Mouse (Mus musculus) right cerebral cortex, postnatal 14 days (tissue): ENCODE data around the gene Rad51d.

Experiments used
- DNase-seq: peaks from one replicate; pipeline ENCODE4 v3.0.0; 2022

Gene Rad51d

DNA sequence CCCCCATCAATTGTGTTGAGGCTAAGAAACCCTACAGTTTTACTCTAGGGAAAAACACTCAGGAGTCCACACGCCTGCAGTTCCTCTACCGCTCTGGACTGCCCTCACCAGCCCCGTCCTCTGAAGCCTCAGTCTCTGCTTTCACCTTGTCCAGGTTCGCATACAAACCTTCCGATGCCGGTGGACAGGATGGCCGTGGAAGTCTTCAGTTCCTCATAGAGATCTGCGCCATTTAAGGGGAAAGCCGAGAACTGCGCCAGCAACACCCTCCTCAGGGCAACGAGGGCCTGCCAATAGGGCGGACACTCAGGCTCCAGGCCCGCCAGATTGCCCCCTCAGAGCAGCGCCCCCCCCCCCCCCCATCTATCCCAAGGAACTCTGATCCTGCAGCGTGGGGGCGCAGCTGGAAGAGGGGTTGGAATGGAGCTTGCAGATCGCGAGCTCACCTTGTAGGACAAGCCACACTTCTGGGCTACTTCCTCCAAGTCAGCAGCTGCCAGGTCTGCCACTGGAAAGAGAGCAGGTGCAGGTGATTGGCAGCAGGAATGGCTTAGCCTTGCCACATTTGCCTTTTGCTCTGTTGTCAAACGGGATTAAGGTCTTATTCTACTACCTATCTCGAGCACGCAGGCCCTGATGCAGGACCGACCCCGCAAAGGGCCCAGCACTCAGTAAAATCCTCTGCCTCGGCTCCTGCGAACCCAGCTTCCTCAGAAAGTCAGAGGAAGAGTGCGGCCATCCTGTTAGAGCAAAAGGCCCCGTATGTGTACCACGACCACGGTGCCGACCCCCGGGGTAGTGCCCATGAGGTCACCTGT, 681 bp downstream of the Rad51d start:
- DNase-seq = no peak

DNA sequence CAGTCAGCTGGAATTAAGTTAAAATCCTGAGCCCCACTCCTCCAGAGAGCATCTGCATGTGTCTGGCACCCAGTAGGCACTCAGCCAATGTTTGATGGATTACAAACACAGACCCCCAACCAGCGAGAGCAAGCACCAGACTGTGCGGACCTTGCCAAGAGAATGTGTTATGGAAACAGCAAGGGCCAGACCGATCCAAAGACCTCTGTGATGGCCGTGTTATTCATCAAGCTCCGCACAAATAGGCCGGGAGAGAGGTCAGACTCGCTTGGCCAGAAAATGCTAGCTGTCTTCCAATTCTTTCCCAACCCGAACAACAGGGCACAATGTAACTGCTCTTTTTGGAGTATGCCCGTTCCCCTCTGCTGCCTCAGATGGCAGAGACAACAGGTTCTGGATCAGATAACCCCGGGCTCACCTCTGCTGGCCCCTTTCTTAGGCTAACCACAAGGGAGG, 1.9 kb downstream of the Rad51d start:
- no peak for DNase-seq

DNA sequence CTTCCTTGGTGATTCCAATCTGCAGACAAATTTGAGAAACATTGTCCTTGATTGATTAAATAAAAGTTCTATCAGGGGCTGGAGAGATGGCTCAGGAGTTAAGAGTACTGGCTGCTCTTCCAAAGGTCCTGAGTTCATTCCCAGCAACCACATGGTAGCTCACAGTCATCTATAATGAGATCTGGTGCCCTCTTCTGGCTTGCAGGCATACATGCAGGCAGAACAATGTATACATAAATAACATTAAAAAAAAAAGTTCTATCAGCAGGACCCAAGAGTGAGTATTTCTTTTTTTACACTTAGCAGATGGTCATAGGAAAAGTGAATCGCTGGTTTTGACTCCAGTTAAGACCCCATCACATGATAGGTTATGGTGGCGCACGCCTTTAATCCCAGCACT, 3.9 kb downstream of the Rad51d start:
- no peak for DNase-seq

- DNase-seq = no peak
Observed at GRCm38 (mm10) chr11:82883180-82883579, 7.2 kb downstream of the Rad51d start.

GRCm38 (mm10) chr11:82877726-82878344, 12.6 kb downstream of the Rad51d start:
- no peak for DNase-seq

DNA sequence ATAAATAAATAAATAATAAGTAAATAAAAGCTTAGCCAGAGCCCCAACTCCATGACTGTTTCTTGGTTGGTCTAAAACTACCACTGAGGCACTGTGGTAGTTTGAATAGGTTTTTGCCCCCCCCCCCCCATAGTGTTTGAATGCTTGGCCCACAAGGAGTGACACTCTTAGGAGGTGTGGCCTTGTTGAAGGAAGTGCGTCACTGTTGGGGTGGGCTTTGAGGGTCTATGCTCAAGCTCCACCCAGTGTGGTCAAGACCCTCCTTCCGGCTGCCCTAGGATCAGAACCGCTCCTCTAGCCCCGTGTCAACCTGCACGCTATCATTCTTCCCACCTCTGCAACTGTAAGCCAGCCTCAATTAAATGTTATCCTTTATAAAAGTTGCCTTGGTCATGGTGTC, 14.8 kb downstream of the Rad51d start:
- no peak for DNase-seq

DNA sequence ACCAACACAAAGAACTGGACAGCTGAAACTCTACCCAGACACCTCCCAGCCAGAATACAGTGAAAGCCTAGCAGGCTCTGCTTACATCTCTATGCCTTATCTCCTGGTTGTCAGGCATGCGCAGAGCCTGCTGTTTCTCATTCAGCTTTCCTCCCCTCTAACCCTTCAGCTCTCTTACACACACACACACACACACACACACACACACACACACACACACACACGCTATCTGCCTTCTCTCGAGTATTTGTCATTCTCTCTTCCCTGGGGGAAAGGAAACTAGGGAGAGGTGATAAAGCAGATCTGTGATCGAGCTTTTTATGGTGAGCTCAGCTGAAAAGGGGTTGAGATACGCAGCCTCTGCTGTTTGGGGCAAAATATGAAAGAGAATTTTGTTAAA, 15.5 kb downstream of the Rad51d start:
- DNase-seq = no peak

DNA sequence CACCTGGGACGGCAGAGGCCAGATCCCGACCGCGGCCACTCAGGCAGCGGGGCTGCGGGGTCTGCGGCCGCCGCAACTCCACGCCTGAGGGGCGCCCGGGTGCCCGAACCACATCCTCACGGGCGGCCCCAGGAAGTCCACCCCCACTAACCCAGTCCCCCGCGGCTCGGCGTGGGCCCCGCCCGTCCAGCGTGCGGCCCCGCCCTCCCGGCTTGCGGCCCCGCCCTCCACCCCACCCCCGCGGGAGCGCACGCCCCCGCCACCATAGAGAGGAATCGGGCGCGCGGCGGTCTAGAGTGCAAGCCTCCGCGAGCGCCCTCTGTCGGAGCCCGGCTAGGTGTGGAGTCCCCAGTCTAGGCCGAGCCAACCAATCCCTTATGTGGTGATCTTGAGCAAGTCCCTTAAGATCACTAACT, 19.4 kb downstream of the Rad51d start, which contains the start of gene Rffl:
Rffl (minus strand) TSS at position 180 of the 416 bp plus-strand sequence.
- DNase-seq = peak; percentile 99

DNA sequence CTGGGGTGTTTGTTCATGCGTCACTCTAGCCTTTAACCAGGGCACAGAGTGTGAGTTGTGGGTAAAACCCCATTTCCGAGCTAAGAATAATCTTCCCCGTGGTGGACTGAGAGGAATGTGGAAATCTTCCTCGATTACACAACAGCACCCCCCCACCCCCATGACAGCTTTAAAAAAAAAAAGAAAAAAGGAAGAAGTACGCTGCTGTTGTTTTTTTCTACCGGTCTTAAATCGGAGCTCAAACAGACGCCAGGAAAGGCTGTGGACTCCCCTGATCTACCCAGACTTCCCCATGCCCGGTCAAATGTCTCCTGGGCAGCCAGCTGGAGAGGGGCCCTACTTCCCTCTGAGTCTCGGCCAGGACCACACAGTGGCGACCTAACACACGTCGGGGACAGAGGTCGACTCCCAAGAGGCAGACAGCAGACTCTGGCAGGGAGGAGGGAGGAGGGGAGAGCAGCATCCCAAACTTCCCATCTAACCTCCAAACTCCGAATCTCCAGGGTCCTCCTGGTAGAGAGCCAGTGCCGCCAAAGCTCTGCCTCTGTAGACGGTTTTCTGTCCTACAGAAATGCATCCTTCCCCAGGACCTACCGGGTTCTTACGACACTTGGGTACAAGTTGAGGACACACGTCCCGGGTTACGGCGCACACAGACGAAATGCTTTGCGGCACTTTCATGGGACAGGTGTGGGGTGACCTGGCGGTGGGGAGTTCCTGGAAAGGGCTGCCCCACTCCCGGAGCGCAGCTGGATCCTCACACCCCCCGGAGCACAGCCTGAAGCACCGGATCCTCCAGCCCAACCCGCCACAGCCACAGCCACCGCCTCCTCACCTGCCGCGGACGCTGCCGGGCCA, 20.0 kb downstream of the Rad51d start:
- peak; percentile 22 for DNase-seq

GRCm38 (mm10) chr11:82869506-82870172, 20.8 kb downstream of the Rad51d start:
- DNase-seq = no peak

GRCm38 (mm10) chr11:82867956-82868355, 22.5 kb downstream of the Rad51d start:
- no peak for DNase-seq

- no peak for DNase-seq
Observed at GRCm38 (mm10) chr11:82866850-82867564, 23.4 kb downstream of the Rad51d start.

GRCm38 (mm10) chr11:82865957-82866356, 24.5 kb downstream of the Rad51d start:
- no peak for DNase-seq

- no peak for DNase-seq
Observed at GRCm38 (mm10) chr11:82863488-82863931, 26.9 kb downstream of the Rad51d start.

DNA sequence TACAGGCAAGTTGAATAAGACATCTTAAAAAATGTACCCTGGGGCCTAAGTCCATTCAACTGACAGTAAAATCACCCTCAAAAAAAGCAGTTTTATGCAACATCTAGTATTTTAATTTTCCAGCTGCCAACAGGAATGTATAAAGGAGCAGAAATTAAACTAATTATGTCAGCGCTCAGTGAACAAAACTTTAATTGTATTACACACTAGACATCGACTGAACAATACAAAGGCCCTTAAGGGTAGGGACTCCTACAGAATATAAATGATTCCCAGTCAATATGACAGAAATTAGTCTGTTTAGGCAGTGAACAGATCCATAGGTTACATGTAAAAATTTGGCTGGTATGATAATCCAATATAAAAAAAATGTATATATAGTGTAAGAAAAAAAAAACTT, 27.4 kb downstream of the Rad51d start:
- DNase-seq = no peak

GRCm38 (mm10) chr11:82862638-82863037, 27.8 kb downstream of the Rad51d start:
- DNase-seq = no peak

DNA sequence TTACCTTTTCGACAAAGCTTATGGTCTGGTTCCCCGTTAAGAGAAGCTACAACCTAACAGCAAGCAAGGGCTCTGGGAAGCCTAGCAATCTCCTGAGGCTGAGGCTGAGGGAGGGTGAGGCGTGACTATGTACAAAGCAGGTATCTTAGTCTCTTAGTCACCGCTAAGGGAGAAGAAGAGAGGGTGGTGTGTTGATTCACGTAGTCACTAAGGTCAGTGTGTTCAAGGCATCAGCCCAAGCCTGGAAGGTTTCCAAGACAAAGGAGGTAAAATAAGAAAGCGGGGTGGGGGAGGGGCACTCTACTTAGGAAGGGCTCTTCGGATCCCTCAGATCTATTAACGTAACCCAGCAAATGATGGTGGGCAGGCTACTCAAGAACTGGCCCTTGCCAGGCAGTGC, 28.9 kb downstream of the Rad51d start:
- DNase-seq = no peak

GRCm38 (mm10) chr11:82860759-82861158, 29.7 kb downstream of the Rad51d start:
- DNase-seq = no peak

GRCm38 (mm10) chr11:82857307-82857848, 33.0 kb downstream of the Rad51d start:
- no peak for DNase-seq

DNA sequence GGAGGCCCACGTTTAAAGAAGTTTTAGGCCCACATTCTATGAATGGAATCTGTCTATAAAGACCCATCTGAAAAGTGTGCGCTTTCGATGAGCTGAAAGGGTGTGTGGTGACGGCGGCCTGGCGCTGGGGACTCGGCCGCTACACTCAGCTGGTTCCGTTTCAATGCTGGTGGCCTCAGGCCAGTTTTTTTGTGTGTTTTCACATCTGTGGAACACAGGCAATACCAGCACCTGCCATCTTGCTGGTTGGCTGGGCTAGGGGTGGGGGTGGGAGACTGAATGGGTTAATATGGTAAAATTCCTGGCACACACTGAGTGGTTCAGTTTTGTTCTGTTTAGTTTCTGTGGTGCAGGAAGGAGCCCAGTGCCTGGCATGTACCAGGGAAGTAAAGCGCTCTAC, 34.4 kb downstream of the Rad51d start:
- DNase-seq = no peak

GRCm38 (mm10) chr11:82855327-82855973, 35.0 kb downstream of the Rad51d start:
- DNase-seq = no peak
